Comparison of ENCODE assay signal across 23 mouse cellular contexts in genomic region chr7:126650852-126651251, GRCm38 (mm10). TPM values are rescaled to one million over a fixed set of nuclear protein-coding genes. Genes with fewer than 3 reads are reported as not detected.
DNase-seq lines count a peak whose midpoint lies in the region; ATAC-seq lines count a peak whose summit lies in the region.
"Had no signal": no experiment of that assay in that cellular context is flagged by ENCODE, and none has a peak within 500 bp of the region (broad histone marks: within the 10 kb centered on the region; RNA-seq: fewer than 3 reads in every experiment).

No protein-coding gene starts in this region.

- no peak overlapping the region for H3K9ac ChIP-seq in intestine, embryonic 16.5 days (ENCODE audit: low read depth, low read length)
- no peak overlapping the region for H3K9ac ChIP-seq in liver, embryonic 16.5 days (ENCODE audit: low read depth, low read length)
- no peak overlapping the region for H3K9ac ChIP-seq in forebrain, embryonic 16.5 days (replicated peaks; ENCODE audit: low read depth, low read length)

- H3K4me2 ChIP-seq in intestine, embryonic 16.5 days (ENCODE audit: low read depth, low read length): no peak overlapping the region
- peak overlapping the region; percentile 90 for H3K4me2 ChIP-seq in liver, embryonic 16.5 days (ENCODE audit: low read depth, low read length)
- no peak overlapping the region for H3K4me2 ChIP-seq in forebrain, embryonic 16.5 days (ENCODE audit: low read length)

- WGBS in intestine, embryonic 16.5 days: 36% methylated on average over 2 of the region's 2 CpGs
- 13% methylated on average over 2 of the region's 2 CpGs for WGBS in liver, embryonic 16.5 days (ENCODE audit: insufficient replicate concordance)
- 91% methylated on average over 2 of the region's 2 CpGs for WGBS in forebrain, embryonic 16.5 days

- H3K4me3 ChIP-seq in erythroblast, embryonic 14.5 days (replicated peaks): peak overlapping the region; percentile 30
- H3K4me3 ChIP-seq in brown adipose tissue, adult 24 weeks (ENCODE audit: insufficient read depth, low read depth, low read length): no peak overlapping the region
- H3K4me3 ChIP-seq in intestine, embryonic 16.5 days (ENCODE audit: low read length): no peak overlapping the region
- H3K4me3 ChIP-seq in liver, embryonic 16.5 days (ENCODE audit: low read depth, low read length): no peak overlapping the region
- no peak overlapping the region for H3K4me3 ChIP-seq in forebrain, embryonic 16.5 days (replicated peaks; ENCODE audit: low read length)
- H3K4me3 ChIP-seq: layer of hippocampus, adult 2 months had no signal

- no peaks in the 10 kb centered on the region for H3K9me3 ChIP-seq in erythroblast, embryonic 14.5 days (ENCODE audit: control insufficient read depth, low read length)
- no peaks in the 10 kb centered on the region for H3K9me3 ChIP-seq in intestine, embryonic 16.5 days (ENCODE audit: control insufficient read depth, low read length)
- no peaks in the 10 kb centered on the region for H3K9me3 ChIP-seq in liver, embryonic 16.5 days (replicated peaks; ENCODE audit: control insufficient read depth, low read length)
- H3K9me3 ChIP-seq in forebrain, embryonic 16.5 days (ENCODE audit: control insufficient read depth, low read length): no peaks in the 10 kb centered on the region
- H3K9me3 ChIP-seq: embryonic facial prominence, embryonic 10.5 days; limb, embryonic 10.5 days; megakaryocyte, embryonic 14.5 days had no signal

- H3K27me3 ChIP-seq in erythroblast, embryonic 14.5 days (ENCODE audit: control insufficient read depth): no peaks in the 10 kb centered on the region
- H3K27me3 ChIP-seq in intestine, embryonic 16.5 days (replicated peaks; ENCODE audit: control insufficient read depth, insufficient read depth, low read length): no peaks in the 10 kb centered on the region
- no peaks in the 10 kb centered on the region for H3K27me3 ChIP-seq in liver, embryonic 16.5 days (ENCODE audit: control insufficient read depth, insufficient read depth, low read depth, low read length)
- H3K27me3 ChIP-seq in forebrain, embryonic 16.5 days (replicated peaks; ENCODE audit: control insufficient read depth, insufficient read depth, low read length): no peaks in the 10 kb centered on the region
- H3K27me3 ChIP-seq: megakaryocyte, embryonic 14.5 days; Patski had no signal

- no peak for DNase-seq in gastrocnemius, postnatal 25 days
- DNase-seq in thymus, adult 18-20 months: no peak
- DNase-seq: adrenal gland, adult 2 months; cerebellum, adult 11 months; cerebellum, adult 9-11 months; kidney, adult 8-10 months; kidney, postnatal 14 days; lung, postnatal 14 days; midbrain, embryonic 14.5 days had no signal

- H3K27ac ChIP-seq in brown adipose tissue, adult 24 weeks (replicated peaks; ENCODE audit: low read depth, low read length): 0 out of 2 replicates have a peak overlapping the region, but pooled peaks have one; percentile 15
- no peak overlapping the region for H3K27ac ChIP-seq in intestine, embryonic 16.5 days (ENCODE audit: low read length)
- peak overlapping the region; percentile 12; the same call in 1 of the 2 replicates for H3K27ac ChIP-seq in liver, embryonic 16.5 days (ENCODE audit: low read length)
- no peak overlapping the region for H3K27ac ChIP-seq in forebrain, embryonic 16.5 days (ENCODE audit: low read length)
- H3K27ac ChIP-seq: embryonic facial prominence, embryonic 10.5 days; hindbrain, postnatal 0 days; layer of hippocampus, adult 2 months; limb, embryonic 10.5 days; stomach, postnatal 0 days had no signal

- no peak for ATAC-seq in erythroblast, adult 5-6 weeks (replicated peaks; ENCODE audit: low FRiP score, poor library complexity, severe bottlenecking)
- peak; percentile 88 for ATAC-seq in intestine, embryonic 16.5 days
- ATAC-seq in liver, embryonic 16.5 days (ENCODE audit: low read depth): peak; percentile 15
- no peak for ATAC-seq in forebrain, embryonic 16.5 days
- ATAC-seq: hindbrain, postnatal 0 days; Patski had no signal

- peaks cover 62% of the 10 kb centered on the region for H3K4me1 ChIP-seq in erythroblast, embryonic 14.5 days (ENCODE audit: control insufficient read depth)
- H3K4me1 ChIP-seq in brown adipose tissue, adult 24 weeks (ENCODE audit: control insufficient read depth, insufficient read depth, insufficient read length, low read length): peaks cover 20% of the 10 kb centered on the region
- H3K4me1 ChIP-seq in intestine, embryonic 16.5 days (ENCODE audit: control insufficient read depth, insufficient read depth, low read length): peaks cover 8% of the 10 kb centered on the region
- peaks cover 29% of the 10 kb centered on the region for H3K4me1 ChIP-seq in liver, embryonic 16.5 days (ENCODE audit: control insufficient read depth, low read depth, low read length)
- H3K4me1 ChIP-seq in forebrain, embryonic 16.5 days (replicated peaks; ENCODE audit: control insufficient read depth, insufficient read depth, low read length): peaks cover 13% of the 10 kb centered on the region

- peaks cover 23% of the 10 kb centered on the region for H3K36me3 ChIP-seq in erythroblast, embryonic 14.5 days (ENCODE audit: control insufficient read depth)
- no peaks in the 10 kb centered on the region for H3K36me3 ChIP-seq in intestine, embryonic 16.5 days (ENCODE audit: control insufficient read depth, insufficient read depth, low read length)
- H3K36me3 ChIP-seq in liver, embryonic 16.5 days (ENCODE audit: control insufficient read depth, insufficient read depth): no peaks in the 10 kb centered on the region
- no peaks in the 10 kb centered on the region for H3K36me3 ChIP-seq in forebrain, embryonic 16.5 days (ENCODE audit: control insufficient read depth, insufficient read depth)
- H3K36me3 ChIP-seq: embryonic facial prominence, embryonic 10.5 days had no signal

RNA-seq across cellular contexts. Expression of gene Sgf29, which starts 1.7 kb away (rescaled TPM):
- polyA plus RNA-seq in erythroblast, embryonic 14.5 days (2012): 4.0 and 6.3 TPM in 2 replicates
- 33.6 and 37.9 TPM in 2 replicates for total RNA-seq in erythroblast, adult 5-6 weeks (2015; ENCODE audit: low replicate concordance)
- 6.8 and 17.6 TPM in 2 replicates for total RNA-seq in erythroblast, adult 5-6 weeks (2017; ENCODE audit: low replicate concordance)
- 18.3 and 20.6 TPM in 2 replicates for polyA plus RNA-seq in brown adipose tissue, adult 24 weeks (2012; ENCODE audit: insufficient read depth, insufficient read length, missing spikeins)
- 42.7 and 49.8 TPM in 2 replicates for polyA plus RNA-seq in intestine, embryonic 16.5 days (2015; fragmentation: Nextera tagmentation; extraction: Ambion mirVana)
- 20.8 and 28.6 TPM in 2 replicates for polyA plus RNA-seq in liver, embryonic 16.5 days (2015; fragmentation: Nextera tagmentation; extraction: Ambion mirVana)
- total RNA-seq in gastrocnemius, postnatal 25 days (2021): 10 to 100 TPM; 24.0 to 25.1 TPM
- 55.8 and 57.5 TPM in 2 replicates for polyA plus RNA-seq in forebrain, embryonic 16.5 days (2015; fragmentation: Nextera tagmentation; extraction: Ambion mirVana)

RNA-seq across cellular contexts. Expression of gene Nupr1, which starts 20.2 kb away (rescaled TPM):
- polyA plus RNA-seq in erythroblast, embryonic 14.5 days (2012): 0.27 and 0.35 TPM in 2 replicates
- 10.4 and 11.9 TPM in 2 replicates for total RNA-seq in erythroblast, adult 5-6 weeks (2015; ENCODE audit: low replicate concordance)
- total RNA-seq in erythroblast, adult 5-6 weeks (2017; ENCODE audit: low replicate concordance): 5.9 and 9.0 TPM in 2 replicates
- polyA plus RNA-seq in brown adipose tissue, adult 24 weeks (2012; ENCODE audit: insufficient read depth, insufficient read length, missing spikeins): 89.5 and 149 TPM in 2 replicates
- polyA plus RNA-seq in intestine, embryonic 16.5 days (2015; fragmentation: Nextera tagmentation; extraction: Ambion mirVana): 70.8 and 73.3 TPM in 2 replicates
- 4.2 and 5.8 TPM in 2 replicates for polyA plus RNA-seq in liver, embryonic 16.5 days (2015; fragmentation: Nextera tagmentation; extraction: Ambion mirVana)
- 10 to 100 TPM; 10.6 to 14.2 TPM for total RNA-seq in gastrocnemius, postnatal 25 days (2021)
- polyA plus RNA-seq in forebrain, embryonic 16.5 days (2015; fragmentation: Nextera tagmentation; extraction: Ambion mirVana): 5.2 and 5.7 TPM in 2 replicates

RNA-seq across cellular contexts. Expression of gene Sult1a1, which starts 25.4 kb away (rescaled TPM):
- not detected in 2 replicates for polyA plus RNA-seq in erythroblast, embryonic 14.5 days (2012)
- total RNA-seq in erythroblast, adult 5-6 weeks (2015; ENCODE audit: low replicate concordance): not detected in 2 replicates
- total RNA-seq in erythroblast, adult 5-6 weeks (2017; ENCODE audit: low replicate concordance): 3.6 and 6.0 TPM in 2 replicates
- polyA plus RNA-seq in brown adipose tissue, adult 24 weeks (2012; ENCODE audit: insufficient read depth, insufficient read length, missing spikeins): 40.9 and 98.4 TPM in 2 replicates
- 7.5 and 7.6 TPM in 2 replicates for polyA plus RNA-seq in intestine, embryonic 16.5 days (2015; fragmentation: Nextera tagmentation; extraction: Ambion mirVana)
- 69.5 and 88.7 TPM in 2 replicates for polyA plus RNA-seq in liver, embryonic 16.5 days (2015; fragmentation: Nextera tagmentation; extraction: Ambion mirVana)
- 10 to 100 TPM; 12.3 to 22.9 TPM for total RNA-seq in gastrocnemius, postnatal 25 days (2021)
- polyA plus RNA-seq in forebrain, embryonic 16.5 days (2015; fragmentation: Nextera tagmentation; extraction: Ambion mirVana): 4.3 and 5.9 TPM in 2 replicates
- polyA plus RNA-seq: neural tube, embryonic 11.5 days had no signal

RNA-seq across cellular contexts. Expression of gene Bola2, which starts 44.3 kb away (rescaled TPM):
- polyA plus RNA-seq in erythroblast, embryonic 14.5 days (2012): 14.2 and 14.8 TPM in 2 replicates
- 4.8 and 13.4 TPM in 2 replicates for total RNA-seq in erythroblast, adult 5-6 weeks (2015; ENCODE audit: low replicate concordance)
- total RNA-seq in erythroblast, adult 5-6 weeks (2017; ENCODE audit: low replicate concordance): 11.6 and 27.2 TPM in 2 replicates
- polyA plus RNA-seq in brown adipose tissue, adult 24 weeks (2012; ENCODE audit: insufficient read depth, insufficient read length, missing spikeins): 40.0 and 49.0 TPM in 2 replicates
- 111 and 112 TPM in 2 replicates for polyA plus RNA-seq in intestine, embryonic 16.5 days (2015; fragmentation: Nextera tagmentation; extraction: Ambion mirVana)
- 72.6 and 78.4 TPM in 2 replicates for polyA plus RNA-seq in liver, embryonic 16.5 days (2015; fragmentation: Nextera tagmentation; extraction: Ambion mirVana)
- 10 to 100 TPM; 33.1 to 37.0 TPM for total RNA-seq in gastrocnemius, postnatal 25 days (2021)
- polyA plus RNA-seq in forebrain, embryonic 16.5 days (2015; fragmentation: Nextera tagmentation; extraction: Ambion mirVana): 124 and 132 TPM in 2 replicates

RNA-seq across cellular contexts. Expression of gene Slx1b, which starts 44.7 kb away (rescaled TPM):
- polyA plus RNA-seq in erythroblast, embryonic 14.5 days (2012): 0.21 and 0.33 TPM in 2 replicates
- 0.19 and 1.9 TPM in 2 replicates for total RNA-seq in erythroblast, adult 5-6 weeks (2015; ENCODE audit: low replicate concordance)
- total RNA-seq in erythroblast, adult 5-6 weeks (2017; ENCODE audit: low replicate concordance): 0.42 and 1.4 TPM in 2 replicates
- polyA plus RNA-seq in brown adipose tissue, adult 24 weeks (2012; ENCODE audit: insufficient read depth, insufficient read length, missing spikeins): 4.0 and 5.8 TPM in 2 replicates
- polyA plus RNA-seq in intestine, embryonic 16.5 days (2015; fragmentation: Nextera tagmentation; extraction: Ambion mirVana): 8.3 and 8.9 TPM in 2 replicates
- polyA plus RNA-seq in liver, embryonic 16.5 days (2015; fragmentation: Nextera tagmentation; extraction: Ambion mirVana): 2.4 and 2.8 TPM in 2 replicates
- 1 to 10 TPM; 2.7 to 3.3 TPM for total RNA-seq in gastrocnemius, postnatal 25 days (2021)
- 14.4 and 20.3 TPM in 2 replicates for polyA plus RNA-seq in forebrain, embryonic 16.5 days (2015; fragmentation: Nextera tagmentation; extraction: Ambion mirVana)

Comparison
In these comparisons a context has a peak if more than half of its experiments do, and no peak if none do; other contexts are left out.
1. ATAC-seq: peak in intestine, embryonic 16.5 days (single experiment) and liver, embryonic 16.5 days (single experiment); none in erythroblast, adult 5-6 weeks (single experiment) and forebrain, embryonic 16.5 days (single experiment).
2. H3K27ac ChIP-seq: peak in brown adipose tissue, adult 24 weeks (single experiment) and liver, embryonic 16.5 days (single experiment); none in intestine, embryonic 16.5 days (single experiment) and forebrain, embryonic 16.5 days (single experiment).
3. RNA of gene Nupr1, which starts 20.2 kb away (polyA plus RNA-seq): 89.5 to 149 TPM in brown adipose tissue, adult 24 weeks and 70.8 to 73.3 TPM in intestine, embryonic 16.5 days; 4.2 to 5.8 TPM in liver, embryonic 16.5 days, 5.2 to 5.7 TPM in forebrain, embryonic 16.5 days and 0.27 to 0.35 TPM in erythroblast, embryonic 14.5 days; every median in the first group is over 10 times any median in the second.